Mouse (Mus musculus): ENCODE results near the gene Entr1.

DNA sequence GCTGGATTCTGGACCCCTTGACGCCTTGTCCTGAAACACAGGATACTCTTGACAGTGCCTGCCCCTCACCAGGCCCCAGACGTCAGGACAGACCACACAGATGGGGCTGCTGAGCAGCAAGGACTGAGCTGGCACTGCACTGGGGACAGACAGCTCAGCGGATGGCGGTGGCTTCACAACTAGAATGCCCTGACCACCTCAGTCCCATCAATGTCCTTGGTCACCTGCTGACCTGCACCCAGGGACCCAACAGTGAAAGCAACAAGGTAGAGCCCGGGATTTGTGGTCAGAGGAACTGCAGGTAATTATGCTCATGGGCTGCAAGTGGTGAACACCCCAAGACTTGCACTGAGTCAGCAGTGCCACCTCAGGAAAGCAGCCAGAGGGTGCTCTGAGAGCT is 26.1 kb downstream of the Entr1 start:
- TF ChIP-seq EP300 (IDR thresholded peaks at IDR 0.05; ENCODE audit: low read depth) (no peak), CTCF (IDR thresholded peaks at IDR 0.05; ENCODE audit: low read depth) (no peak)
